ENCODE assay signal across 16 mouse cellular contexts in genomic region chr6:95637416-95637815, GRCm38 (mm10).
DNase-seq lines count a peak whose midpoint lies in the region.
"Had no signal": no experiment of that assay in that cellular context is flagged by ENCODE, and none has a peak within 500 bp of the region (broad histone marks: within the 10 kb centered on the region; RNA-seq: fewer than 3 reads in every experiment).

No protein-coding gene starts in this region.

- DNase-seq in R1 (ENCODE audit: low read depth, low spot score) (peak; percentile 52), ZHBTc4 (ENCODE audit: low read depth, low spot score) (peak; percentile 53)
- no peak for DNase-seq in urinary bladder, postnatal 4 days (ENCODE audit: low spot score in 2 of 2)
- no peak for DNase-seq in embryo, embryonic 10.5 days (ENCODE audit: low spot score)
- DNase-seq: adrenal gland, adult 2 months; adrenal gland, adult 8-10 months; adrenal gland, postnatal 10 days; adrenal gland, postnatal 14 days; adrenal gland, postnatal 25 days; adrenal gland, postnatal 36 days; B cell, adult 2 months; cerebellum, adult 11 months; cerebellum, adult 11-12 months; cerebellum, adult 18-20 months; cerebellum, adult 2 months; cerebellum, adult 8-10 months had no signal

Comparison
In these comparisons a context has a peak if more than half of its experiments do, and no peak if none do; other contexts are left out.
1. DNase-seq: peak in R1 (single experiment) and ZHBTc4 (single experiment); none in urinary bladder, postnatal 4 days (0 of 2) and embryo, embryonic 10.5 days (single experiment).